Mouse (Mus musculus): ENCODE measurements around the gene Ppm1b. TPM values are rescaled to one million over a fixed set of nuclear protein-coding genes. Genes with fewer than 3 reads are reported as not detected.

Gene Ppm1b
- polyA plus RNA-seq, 1 experiment from 2014 or later = 54.6 TPM

GRCm38 (mm10) chr17:85025151-85025550, 68.6 kb downstream of the Ppm1b start:
- H3K4me2 ChIP-seq (ENCODE audit: low read depth, low read length) = no peak overlapping the region
- no peaks in the 10 kb centered on the region; the same call in 1 of the 2 replicates for H3K4me1 ChIP-seq (replicated peaks; ENCODE audit: control insufficient read depth, insufficient read depth, low read length)
- no peak overlapping the region for H3K9ac ChIP-seq (ENCODE audit: low read length)
- no peaks in the 10 kb centered on the region for H3K27me3 ChIP-seq (ENCODE audit: control insufficient read depth, insufficient read depth, low read depth, low read length)
- no peak for ATAC-seq (ENCODE audit: low read depth)
- no peak overlapping the region for H3K27ac ChIP-seq (ENCODE audit: low read length)
- WGBS = 87% methylated on average over 6 of the region's 6 CpGs
- H3K9me3 ChIP-seq (ENCODE audit: control insufficient read depth, low read length) = no peaks in the 10 kb centered on the region
- no peaks in the 10 kb centered on the region for H3K36me3 ChIP-seq (ENCODE audit: control insufficient read depth, insufficient read depth, low read length)
- H3K4me3 ChIP-seq (ENCODE audit: low read length) = no peak overlapping the region

GRCm38 (mm10) chr17:85026436-85026835, 69.9 kb downstream of the Ppm1b start:
- 76% methylated on average over 6 of the region's 6 CpGs for WGBS
- no peak overlapping the region for H3K27ac ChIP-seq (ENCODE audit: low read length)

GRCm38 (mm10) chr17:85027247-85027646, 70.7 kb downstream of the Ppm1b start:
- no peak overlapping the region for H3K4me2 ChIP-seq (ENCODE audit: low read depth, low read length)
- H3K27me3 ChIP-seq (ENCODE audit: control insufficient read depth, insufficient read depth, low read depth, low read length) = no peaks in the 10 kb centered on the region
- no peak overlapping the region for H3K27ac ChIP-seq (ENCODE audit: low read length)
- ATAC-seq (ENCODE audit: low read depth) = 0 out of 2 replicates have a peak, but pooled peaks have one; percentile 55
- H3K9ac ChIP-seq (ENCODE audit: low read length) = no peak overlapping the region
- 43% methylated on average over 3 of the region's 3 CpGs for WGBS
- H3K36me3 ChIP-seq (ENCODE audit: control insufficient read depth, insufficient read depth, low read length) = no peaks in the 10 kb centered on the region
- H3K4me3 ChIP-seq (ENCODE audit: low read length) = no peak overlapping the region
- H3K9me3 ChIP-seq (ENCODE audit: control insufficient read depth, low read length) = no peaks in the 10 kb centered on the region
- H3K4me1 ChIP-seq (replicated peaks; ENCODE audit: control insufficient read depth, insufficient read depth, low read length) = no peaks in the 10 kb centered on the region; the same call in 1 of the 2 replicates

More at GRCm38 (mm10) chr17:85026436-85026835, 69.9 kb downstream of the Ppm1b start:
- no peak overlapping the region for H3K4me3 ChIP-seq (ENCODE audit: low read length)
- H3K36me3 ChIP-seq (ENCODE audit: control insufficient read depth, insufficient read depth, low read length) = no peaks in the 10 kb centered on the region
- no peaks in the 10 kb centered on the region for H3K9me3 ChIP-seq (ENCODE audit: control insufficient read depth, low read length)
- no peaks in the 10 kb centered on the region for H3K27me3 ChIP-seq (ENCODE audit: control insufficient read depth, insufficient read depth, low read depth, low read length)
- no peak overlapping the region for H3K9ac ChIP-seq (ENCODE audit: low read length)
- no peak for ATAC-seq (ENCODE audit: low read depth)
- H3K4me1 ChIP-seq (replicated peaks; ENCODE audit: control insufficient read depth, insufficient read depth, low read length) = no peaks in the 10 kb centered on the region; the same call in 1 of the 2 replicates
- no peak overlapping the region for H3K4me2 ChIP-seq (ENCODE audit: low read depth, low read length)

DNA sequence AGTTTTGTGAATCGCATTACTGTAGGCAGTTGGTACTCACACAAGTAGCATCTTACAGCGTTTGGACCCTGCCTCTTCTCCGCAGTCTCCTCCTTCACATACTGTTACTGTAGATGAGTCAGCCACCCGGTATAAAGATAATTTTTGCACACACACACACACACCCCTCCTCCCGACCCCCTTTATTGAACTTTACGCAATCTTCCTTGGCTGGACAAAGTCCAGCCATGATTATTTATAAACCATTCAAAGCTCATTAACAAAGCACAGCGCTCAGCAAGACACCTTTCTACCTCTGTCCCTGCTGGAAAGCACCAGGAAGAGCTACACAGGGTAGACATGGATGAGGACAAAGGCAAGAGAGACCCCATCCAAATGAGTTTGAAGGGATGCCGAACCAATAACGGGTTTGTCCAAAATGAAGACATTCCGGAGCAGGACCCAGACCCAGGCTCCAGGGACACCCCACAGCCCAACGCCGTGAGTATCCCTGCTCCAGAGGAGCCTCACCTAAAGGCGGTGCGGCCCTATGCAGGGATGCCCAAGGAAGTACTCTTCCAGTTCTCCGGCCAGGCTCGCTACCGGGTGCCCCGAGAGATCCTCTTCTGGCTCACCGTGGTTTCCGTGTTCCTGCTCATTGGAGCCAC, 71.7 kb downstream of the Ppm1b start, which contains the start of gene Slc3a1:
Slc3a1 (plus strand) TSS at position 284 of the 647 bp plus-strand sequence.
- 85% methylated on average over 20 of the region's 20 CpGs for WGBS
- Histone ChIP-seq H3K4me3 (ENCODE audit: low read length) (no peak within 1 kb of the TSS), H3K4me1 (replicated peaks; ENCODE audit: control insufficient read depth, insufficient read depth, low read length) (no peaks in the 10 kb centered on the region; the same call in 1 of the 2 replicates), H3K36me3 (ENCODE audit: control insufficient read depth, insufficient read depth, low read length) (no peaks in the 10 kb centered on the region), H3K9ac (ENCODE audit: low read length) (no peak within 1 kb of the TSS), H3K27ac (ENCODE audit: low read length) (no peak within 1 kb of the TSS), H3K9me3 (ENCODE audit: control insufficient read depth, low read length) (no peaks in the 10 kb centered on the region), H3K27me3 (ENCODE audit: control insufficient read depth, insufficient read depth, low read depth, low read length) (no peaks in the 10 kb centered on the region), H3K4me2 (ENCODE audit: low read depth, low read length) (no peak within 1 kb of the TSS)
- no peak for ATAC-seq (ENCODE audit: low read depth)

- Histone ChIP-seq H3K9me3 (ENCODE audit: control insufficient read depth, low read length) (no peaks in the 10 kb centered on the region), H3K4me1 (replicated peaks; ENCODE audit: control insufficient read depth, insufficient read depth, low read length) (no peaks in the 10 kb centered on the region; the same call in 1 of the 2 replicates), H3K36me3 (ENCODE audit: control insufficient read depth, insufficient read depth, low read length) (no peaks in the 10 kb centered on the region), H3K4me3 (ENCODE audit: low read length) (no peak overlapping the region), H3K27ac (ENCODE audit: low read length) (no peak overlapping the region), H3K4me2 (ENCODE audit: low read depth, low read length) (no peak overlapping the region), H3K9ac (ENCODE audit: low read length) (no peak overlapping the region), H3K27me3 (ENCODE audit: control insufficient read depth, insufficient read depth, low read depth, low read length) (no peaks in the 10 kb centered on the region)
- no peak for ATAC-seq (ENCODE audit: low read depth)
- WGBS = 88% methylated on average over 10 of the region's 10 CpGs
These were observed 72.3 kb downstream of the Ppm1b start for GRCm38 (mm10) chr17:85028797-85029196.

- Histone ChIP-seq H3K36me3 (ENCODE audit: control insufficient read depth, insufficient read depth, low read length) (no peaks in the 10 kb centered on the region), H3K4me3 (ENCODE audit: low read length) (no peak overlapping the region), H3K9ac (ENCODE audit: low read length) (no peak overlapping the region), H3K27ac (ENCODE audit: low read length) (no peak overlapping the region), H3K4me2 (ENCODE audit: low read depth, low read length) (no peak overlapping the region), H3K9me3 (ENCODE audit: control insufficient read depth, low read length) (no peaks in the 10 kb centered on the region), H3K4me1 (replicated peaks; ENCODE audit: control insufficient read depth, insufficient read depth, low read length) (no peaks in the 10 kb centered on the region; the same call in 1 of the 2 replicates), H3K27me3 (ENCODE audit: control insufficient read depth, insufficient read depth, low read depth, low read length) (no peaks in the 10 kb centered on the region)
- WGBS = 53% methylated on average over 5 of the region's 5 CpGs
- ATAC-seq (ENCODE audit: low read depth) = no peak
These were observed 74.1 kb downstream of the Ppm1b start for GRCm38 (mm10) chr17:85030651-85031050.

DNA sequence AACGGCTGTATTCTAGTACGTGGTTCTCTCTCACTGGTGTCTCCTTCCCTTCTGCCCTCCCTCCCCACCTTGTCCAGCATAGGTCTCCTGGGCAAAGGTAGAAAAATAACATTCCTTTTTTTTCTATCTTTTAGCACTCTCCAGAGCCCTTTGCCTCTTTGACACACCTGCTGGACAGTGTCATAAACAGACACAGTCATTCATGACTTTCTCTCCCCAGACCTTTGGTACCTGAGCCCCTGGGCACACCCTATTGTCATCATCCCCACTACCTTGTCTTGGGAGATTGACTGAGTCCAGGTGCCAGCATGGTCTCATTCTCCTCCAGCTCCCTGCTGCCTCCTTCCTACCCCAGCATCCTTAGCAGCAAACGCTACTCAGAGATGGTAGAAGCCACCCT, 76.5 kb downstream of the Ppm1b start:
- WGBS = 80% methylated on average over 3 of the region's 3 CpGs
- no peak overlapping the region for H3K4me2 ChIP-seq (ENCODE audit: low read depth, low read length)
- H3K9me3 ChIP-seq (ENCODE audit: control insufficient read depth, low read length) = no peaks in the 10 kb centered on the region
- no peak overlapping the region for H3K27ac ChIP-seq (ENCODE audit: low read length)
- H3K9ac ChIP-seq (ENCODE audit: low read length) = no peak overlapping the region
- no peak overlapping the region for H3K4me3 ChIP-seq (ENCODE audit: low read length)
- ATAC-seq (ENCODE audit: low read depth) = no peak
- no peaks in the 10 kb centered on the region for H3K27me3 ChIP-seq (ENCODE audit: control insufficient read depth, insufficient read depth, low read depth, low read length)
- H3K4me1 ChIP-seq (replicated peaks; ENCODE audit: control insufficient read depth, insufficient read depth, low read length) = no peaks in the 10 kb centered on the region; the same call in 1 of the 2 replicates
- no peaks in the 10 kb centered on the region for H3K36me3 ChIP-seq (ENCODE audit: control insufficient read depth, insufficient read depth, low read length)

GRCm38 (mm10) chr17:85034068-85034467, 77.5 kb downstream of the Ppm1b start:
- H3K4me1 ChIP-seq (replicated peaks; ENCODE audit: control insufficient read depth, insufficient read depth, low read length) = no peaks in the 10 kb centered on the region; the same call in 1 of the 2 replicates
- no peak for ATAC-seq (ENCODE audit: low read depth)
- whole genome bisulfite sequencing = 32% methylated on average over 11 of the region's 11 CpGs

GRCm38 (mm10) chr17:85037855-85038254, 81.3 kb downstream of the Ppm1b start:
- 49% methylated on average over 5 of the region's 5 CpGs for WGBS
- H3K9me3 ChIP-seq (ENCODE audit: control insufficient read depth, low read length) = no peaks in the 10 kb centered on the region
- no peak overlapping the region for H3K4me2 ChIP-seq (ENCODE audit: low read depth, low read length)
- ATAC-seq (ENCODE audit: low read depth) = no peak
- no peak overlapping the region for H3K4me3 ChIP-seq (ENCODE audit: low read length)
- H3K9ac ChIP-seq (ENCODE audit: low read length) = no peak overlapping the region
- no peak overlapping the region for H3K27ac ChIP-seq (ENCODE audit: low read length)
- H3K27me3 ChIP-seq (ENCODE audit: control insufficient read depth, insufficient read depth, low read depth, low read length) = no peaks in the 10 kb centered on the region
- H3K4me1 ChIP-seq (replicated peaks; ENCODE audit: control insufficient read depth, insufficient read depth, low read length) = no peaks in the 10 kb centered on the region; the same call in 1 of the 2 replicates
- H3K36me3 ChIP-seq (ENCODE audit: control insufficient read depth, insufficient read depth, low read length) = no peaks in the 10 kb centered on the region

More at GRCm38 (mm10) chr17:85034068-85034467, 77.5 kb downstream of the Ppm1b start:
- no peak overlapping the region for H3K4me2 ChIP-seq (ENCODE audit: low read depth, low read length)
- H3K27ac ChIP-seq (ENCODE audit: low read length) = no peak overlapping the region
- no peaks in the 10 kb centered on the region for H3K36me3 ChIP-seq (ENCODE audit: control insufficient read depth, insufficient read depth, low read length)
- H3K9ac ChIP-seq (ENCODE audit: low read length) = no peak overlapping the region
- H3K27me3 ChIP-seq (ENCODE audit: control insufficient read depth, insufficient read depth, low read depth, low read length) = no peaks in the 10 kb centered on the region
- no peaks in the 10 kb centered on the region for H3K9me3 ChIP-seq (ENCODE audit: control insufficient read depth, low read length)
- H3K4me3 ChIP-seq (ENCODE audit: low read length) = no peak overlapping the region

All from lung, embryonic 16.5 days (tissue).